Mouse (Mus musculus) heart, postnatal 0 days (tissue): ENCODE measurements around the gene Mrps7.

ENCODE experiments used
- CTCF ChIP-seq: IDR thresholded peaks from 2 replicates; pipeline ENCODE4 v1.5.1; 2016; ENCODE audit warnings: antibody characterized with exemption, control low read depth, low read depth
- EP300 ChIP-seq: IDR thresholded peaks from 2 replicates; pipeline ENCODE4 v1.6.1; 2016; ENCODE audit warnings: antibody characterized with exemption, low read depth

DNA sequence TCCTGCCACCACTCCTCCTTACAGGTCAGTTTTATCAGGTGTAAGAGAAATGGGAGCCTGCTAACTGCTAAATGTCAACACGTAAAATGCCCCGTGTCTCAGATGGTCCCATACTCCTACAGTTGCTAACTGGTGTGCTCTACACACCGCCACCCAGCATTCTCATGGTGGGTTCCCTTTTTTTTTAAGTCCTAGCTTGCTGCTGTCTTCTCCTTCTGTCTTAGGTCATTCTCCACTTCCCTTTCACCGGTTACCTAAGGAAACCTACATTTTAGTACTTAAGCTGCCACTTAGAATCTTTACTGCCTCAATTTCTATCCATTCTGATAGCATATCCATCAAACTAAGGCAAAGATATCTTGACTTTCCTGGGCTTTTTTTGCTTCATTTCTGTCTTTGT, 2.6 kb upstream of the Mrps7 start:
- TF ChIP-seq CTCF (no peak), EP300 (no peak)
